Mouse (Mus musculus) liver, postnatal 0 days (tissue): ENCODE data around the gene Ccdc24. TPM values are rescaled to one million over a fixed set of nuclear protein-coding genes. Genes with fewer than 3 reads are reported as not detected.

Experiments
- ATAC-seq: fragments of 200-750 bp; cut with Nextera tagmentation; 2 replicates; pipeline ENCODE4 v1.8.0; 2017; ENCODE audit warnings: mild to moderate bottlenecking, moderate library complexity
- DNase-seq: peaks from one replicate; pipeline ENCODE4 v3.0.0-alpha.2; 2016
- H3K27ac ChIP-seq: fragments of 300-500 bp; sonication (generic); 2 replicates; pipeline ENCODE4 v1.5.1; 2014; ENCODE audit warnings: antibody characterized with exemption, moderate library complexity, mild to moderate bottlenecking, low read depth
- H3K27me3 ChIP-seq: fragments of 300-500 bp; sonication (generic); 2 replicates; pipeline ENCODE4 v1.6.1; 2014; ENCODE audit warnings: low read length, control low read depth, mixed read lengths; ENCODE audit not compliant: insufficient read depth
- H3K36me3 ChIP-seq: fragments of 300-500 bp; sonication (generic); replicated peaks from 2 replicates; pipeline ENCODE4 v1.6.1; 2014; ENCODE audit warnings: mild to moderate bottlenecking, control low read depth, low read length, moderate library complexity, mixed read lengths; ENCODE audit not compliant: insufficient read depth
- H3K4me1 ChIP-seq: fragments of 300-500 bp; sonication (generic); 2 replicates; pipeline ENCODE4 v1.6.1; 2014; ENCODE audit warnings: antibody characterized with exemption, mild to moderate bottlenecking, control low read depth; ENCODE audit not compliant: insufficient read depth
- H3K4me2 ChIP-seq: fragments of 300-500 bp; sonication (generic); 2 replicates; pipeline ENCODE4 v1.6.1; 2014; ENCODE audit warnings: low read depth, mild to moderate bottlenecking, low read length, moderate library complexity, mixed read lengths
- H3K4me3 ChIP-seq: fragments of 300-500 bp; sonication (generic); 2 replicates; pipeline ENCODE4 v1.5.1; 2014; ENCODE audit warnings: low read depth, low read length
- H3K9ac ChIP-seq: fragments of 300-500 bp; sonication (generic); replicated peaks from 2 replicates; pipeline ENCODE4 v1.6.1; 2014; ENCODE audit warnings: mild to moderate bottlenecking, moderate library complexity
- H3K9me3 ChIP-seq: fragments of 300-500 bp; sonication (generic); 2 replicates; pipeline ENCODE4 v1.6.1; 2016; ENCODE audit warnings: mild to moderate bottlenecking, control low read depth, low read length, mixed read lengths
- CTCF ChIP-seq: sonication (generic); IDR thresholded peaks from 2 replicates; pipeline ENCODE4 v1.5.1; 2016; ENCODE audit warnings: antibody characterized with exemption, low read depth
- EP300 ChIP-seq: IDR thresholded peaks from 2 replicates; pipeline ENCODE4 v1.6.1; 2016; ENCODE audit warnings: antibody characterized with exemption, low read depth, mild to moderate bottlenecking
- WGBS: fragments of 180-500 bp; shearing (Covaris S2); extraction: QIAGEN DNeasy Blood & Tissue Kit; methylation state at CpG from one replicate; pipeline ENCODE4 v1.1.7; 2014; ENCODE audit not compliant: insufficient replicate concordance; 5-methylcytosine and 5-hydroxymethylcytosine counted together
- polyA plus RNA-seq: library from polyadenylated mRNA; unstranded; fragments of >200 nt; fragmentation: Nextera tagmentation; extraction: Ambion mirVana; gene quantifications from 2 replicates; pipeline ENCODE4 v1.2.1, GENCODE M21; 2015

The Ccdc24 gene
- polyA plus RNA-seq = 0.15 and 0.34 TPM in 2 replicates

DNA sequence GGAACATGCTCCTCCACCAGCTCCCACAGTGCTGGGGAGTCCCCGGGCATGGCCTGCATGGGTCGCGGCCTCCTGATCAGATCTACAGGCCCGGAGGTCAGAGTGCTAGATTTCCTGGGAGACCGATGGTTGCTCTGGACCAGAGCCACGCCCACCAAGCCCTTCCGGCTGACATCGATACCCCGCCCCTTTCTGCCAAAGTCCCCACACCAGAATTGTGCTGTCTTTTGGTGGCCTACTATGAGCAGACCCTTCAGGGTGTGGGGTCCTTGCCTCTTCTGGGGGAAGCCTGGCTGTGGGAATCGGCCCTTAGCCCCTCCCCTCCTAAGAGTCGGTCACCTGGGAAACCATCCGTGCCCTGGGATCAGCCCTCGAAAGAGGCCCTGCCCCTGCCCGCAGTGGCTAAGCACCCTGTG lies at the start of gene Ccdc24:
Ccdc24 (minus strand) TSS at position 87 of the 416 bp plus-strand sequence.
- 20% methylated on average over 14 of the region's 14 CpGs for WGBS
- peak; percentile 60 for DNase-seq
- Histone ChIP-seq H3K4me2 (peak within 1 kb of the TSS; percentile 50), H3K27ac (no peak within 1 kb of the TSS), H3K4me3 (no peak within 1 kb of the TSS), H3K4me1 (peaks cover 6% of the 10 kb centered on the region), H3K9me3 (no peaks in the 10 kb centered on the region), H3K27me3 (peaks cover 7% of the 10 kb centered on the region; the same call in 1 of the 2 replicates), H3K36me3 (peaks cover 9% of the 10 kb centered on the region; the same call in 1 of the 2 replicates), H3K9ac (no peak within 1 kb of the TSS; the same call in 1 of the 2 replicates)
- ATAC-seq = peak; percentile 49
- TF ChIP-seq EP300 (no peak), CTCF (no peak)

DNA sequence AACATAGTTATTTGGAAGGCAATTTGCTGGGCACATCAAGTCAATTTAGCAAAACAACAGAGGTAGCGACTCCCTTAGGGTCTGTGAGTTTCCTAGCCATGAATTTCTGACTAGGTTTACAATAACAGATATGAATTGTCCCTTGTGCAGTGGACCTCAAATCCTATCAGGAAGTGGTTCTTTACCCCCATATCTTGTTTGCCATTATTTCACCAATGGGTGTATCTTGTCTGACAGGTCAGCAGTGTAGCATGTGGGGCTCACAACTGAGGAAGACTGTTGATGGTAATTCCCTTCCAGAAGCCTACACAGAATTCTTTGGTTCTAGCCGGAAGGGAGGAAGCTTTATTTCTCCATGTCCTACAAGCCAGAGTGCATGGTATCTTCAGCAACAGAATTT lies 49.0 kb upstream of the Ccdc24 start:
- peaks cover 4% of the 10 kb centered on the region for H3K4me1 ChIP-seq
- no peak overlapping the region for H3K4me2 ChIP-seq
- H3K27me3 ChIP-seq = peaks cover 27% of the 10 kb centered on the region
- TF ChIP-seq CTCF = no peak
- TF ChIP-seq EP300 = no peak
- DNase-seq (no peak), ATAC-seq (no peak)
- no peaks in the 10 kb centered on the region for H3K9me3 ChIP-seq
- H3K27ac ChIP-seq = no peak overlapping the region
- H3K4me3 ChIP-seq = no peak overlapping the region
- 88% methylated on average over 2 of the region's 2 CpGs for WGBS
- no peaks in the 10 kb centered on the region for H3K36me3 ChIP-seq
- no peak overlapping the region for H3K9ac ChIP-seq

DNA sequence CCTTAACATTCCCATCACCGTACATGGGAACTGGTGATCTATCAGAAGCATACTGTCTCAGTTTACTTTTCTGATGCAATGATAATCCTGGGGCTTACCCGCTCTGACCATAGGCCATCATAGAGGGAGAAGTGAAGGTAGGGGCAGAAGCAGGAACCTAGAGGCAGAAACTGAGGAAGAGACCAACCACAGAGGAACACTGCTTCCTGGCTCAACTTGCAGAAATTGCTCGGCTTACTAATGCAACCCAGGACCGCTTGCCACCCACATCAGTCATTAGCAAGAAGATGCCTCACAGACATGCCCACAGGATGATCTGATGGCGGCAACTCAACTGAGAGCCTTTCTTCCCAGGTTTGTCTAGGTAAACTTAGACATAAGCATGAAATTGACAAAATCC lies 46.4 kb upstream of the Ccdc24 start:
- 44% methylated on average over 5 of the region's 5 CpGs for WGBS
- H3K27me3 ChIP-seq = 0 out of 2 replicates have a peak, but pooled peaks cover 4% of the 10 kb centered on the region
- DNase-seq = no peak

DNA sequence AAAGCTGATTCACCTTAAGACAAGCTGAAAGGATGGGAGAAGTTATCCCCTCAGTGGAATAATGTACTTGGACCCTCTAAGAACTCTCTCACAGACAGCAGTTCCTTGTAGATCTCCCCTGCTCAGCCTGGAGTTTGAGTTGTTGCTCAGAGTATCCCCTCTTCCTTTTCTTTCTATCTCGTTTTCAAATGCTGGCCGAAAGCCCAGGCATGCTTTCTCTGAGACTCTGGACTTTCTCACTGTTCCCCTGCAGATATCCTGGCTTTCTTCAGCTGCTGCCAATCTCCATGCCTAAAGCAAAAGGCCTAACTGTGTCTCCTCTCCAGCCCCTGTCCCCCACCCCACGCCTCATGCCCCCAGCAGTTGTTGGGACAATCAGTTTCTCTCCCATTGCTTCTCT lies 45.9 kb upstream of the Ccdc24 start:
- no peak for ATAC-seq
- Histone ChIP-seq H3K27me3 (0 out of 2 replicates have a peak, but pooled peaks cover 2% of the 10 kb centered on the region), H3K4me3 (no peak overlapping the region), H3K9me3 (no peaks in the 10 kb centered on the region), H3K27ac (no peak overlapping the region), H3K4me1 (peaks cover 28% of the 10 kb centered on the region), H3K36me3 (no peaks in the 10 kb centered on the region), H3K4me2 (no peak overlapping the region), H3K9ac (no peak overlapping the region)
- DNase-seq = no peak
- 53% methylated on average over 3 of the region's 3 CpGs for WGBS
- no peak for TF ChIP-seq EP300
- TF ChIP-seq CTCF = no peak

More for the DNA sequence above, 46.4 kb upstream of the Ccdc24 start:
- ATAC-seq = no peak
- Histone ChIP-seq H3K9ac (no peak overlapping the region), H3K4me1 (peaks cover 23% of the 10 kb centered on the region), H3K27ac (no peak overlapping the region), H3K4me3 (no peak overlapping the region), H3K9me3 (no peaks in the 10 kb centered on the region), H3K36me3 (no peaks in the 10 kb centered on the region), H3K4me2 (no peak overlapping the region)
- TF ChIP-seq EP300 (no peak), CTCF (no peak)

DNA sequence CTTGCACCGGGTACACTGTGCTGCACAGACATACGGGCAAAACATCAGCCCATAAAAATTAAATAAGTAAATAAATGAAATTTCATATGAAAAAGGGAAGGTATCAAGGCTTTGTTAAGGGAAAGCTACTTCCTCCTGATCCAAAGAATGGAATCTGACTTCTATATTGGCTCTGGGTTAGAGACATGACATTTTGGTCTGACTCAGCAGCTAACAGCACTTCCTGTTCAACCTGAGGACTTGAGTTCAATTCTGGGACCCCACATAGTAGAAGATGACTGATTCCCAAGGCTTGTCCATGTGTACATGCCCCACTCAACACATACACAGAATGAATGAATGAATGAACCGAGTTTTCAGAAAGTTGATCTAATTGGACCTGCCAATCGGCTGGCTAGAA lies 45.5 kb upstream of the Ccdc24 start:
- Histone ChIP-seq H3K9ac (no peak overlapping the region), H3K36me3 (no peaks in the 10 kb centered on the region), H3K4me3 (no peak overlapping the region), H3K4me2 (no peak overlapping the region), H3K4me1 (peaks cover 31% of the 10 kb centered on the region), H3K27ac (no peak overlapping the region), H3K9me3 (no peaks in the 10 kb centered on the region), H3K27me3 (no peaks in the 10 kb centered on the region)
- DNase-seq = no peak
- ATAC-seq = no peak
- WGBS = 82% methylated on average over 4 of the region's 4 CpGs
- TF ChIP-seq CTCF (no peak), EP300 (no peak)

DNA sequence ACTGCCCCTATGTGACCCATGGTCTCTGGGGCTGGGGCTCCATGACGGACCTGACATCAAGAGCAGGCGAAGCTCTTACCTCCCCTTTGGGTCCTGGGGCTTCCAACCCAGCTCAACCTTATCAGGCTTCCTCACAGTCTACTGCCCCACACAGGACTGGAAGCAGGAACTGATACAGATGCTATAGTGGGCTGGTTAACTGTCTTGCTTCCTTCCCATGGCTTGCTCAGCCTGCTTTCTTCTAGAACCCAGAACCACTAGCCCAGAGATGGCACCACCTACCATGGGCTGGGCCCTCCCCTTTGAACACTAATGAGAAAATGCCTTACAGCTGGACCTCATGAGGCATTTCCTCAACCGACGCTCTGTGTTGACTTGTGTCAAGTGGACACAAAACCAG lies 45.0 kb upstream of the Ccdc24 start:
- DNase-seq = no peak
- Histone ChIP-seq H3K36me3 (no peaks in the 10 kb centered on the region), H3K4me3 (no peak overlapping the region), H3K4me1 (peaks cover 31% of the 10 kb centered on the region), H3K4me2 (no peak overlapping the region), H3K9ac (no peak overlapping the region), H3K27me3 (no peaks in the 10 kb centered on the region), H3K9me3 (no peaks in the 10 kb centered on the region), H3K27ac (no peak overlapping the region)
- TF ChIP-seq CTCF (no peak), EP300 (no peak)
- no peak for ATAC-seq
- WGBS = 74% methylated on average over 4 of the region's 4 CpGs

DNA sequence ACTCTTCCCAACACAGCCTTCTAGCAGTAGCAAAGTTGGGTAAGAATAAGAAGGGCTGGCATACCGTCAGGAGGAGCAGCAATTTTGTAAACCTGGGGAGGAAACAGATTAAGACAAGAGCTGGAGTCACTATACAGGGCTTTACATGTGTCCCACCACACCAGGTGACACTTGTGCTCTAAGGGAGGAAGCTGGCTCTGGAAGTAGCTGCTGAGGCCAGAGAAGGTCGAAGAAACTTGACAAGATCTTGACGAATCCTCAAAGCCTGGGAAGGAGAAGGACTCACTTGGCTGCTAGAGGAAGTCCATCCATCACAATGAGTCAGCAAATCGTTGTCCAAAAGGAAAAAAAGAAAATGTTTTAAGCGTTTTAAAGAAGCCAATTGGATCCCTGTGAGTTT lies 44.0 kb upstream of the Ccdc24 start:
- H3K4me1 ChIP-seq = peaks cover 31% of the 10 kb centered on the region
- no peaks in the 10 kb centered on the region; the same call in none of the 2 replicates for H3K36me3 ChIP-seq
- H3K27me3 ChIP-seq = no peaks in the 10 kb centered on the region
- no peak overlapping the region for H3K4me3 ChIP-seq
- WGBS = 35% methylated on average over 5 of the region's 5 CpGs
- no peak overlapping the region for H3K27ac ChIP-seq
- H3K9me3 ChIP-seq = no peaks in the 10 kb centered on the region
- DNase-seq (no peak), ATAC-seq (no peak)
- peak overlapping the region; percentile 99; the same call in 1 of the 2 replicates for H3K4me2 ChIP-seq
- TF ChIP-seq EP300 (no peak), CTCF (no peak)
- H3K9ac ChIP-seq = no peak overlapping the region
